Mouse (Mus musculus): ENCODE measurements around the gene Sv2c.

Sv2c gene

GRCm38 (mm10) chr13:96132401-96132816 is at the start of gene Sv2c:
Gene Sv2c, minus strand, starts transcription at chr13:96132577.
- 2% methylated on average over 43 of the region's 44 CpGs for WGBS

- whole genome bisulfite sequencing, result 72% methylated on average over 13 of the region's 13 CpGs
Observed at GRCm38 (mm10) chr13:96180671-96181161, 48.3 kb upstream of the Sv2c start.

- 19% methylated on average over 8 of the region's 8 CpGs for WGBS
Observed at GRCm38 (mm10) chr13:96175591-96176212, 43.3 kb upstream of the Sv2c start.

GRCm38 (mm10) chr13:96173686-96174085 is 41.3 kb upstream of the Sv2c start:
- WGBS, result 72% methylated on average over 3 of the region's 3 CpGs

GRCm38 (mm10) chr13:96172290-96172689 is 39.9 kb upstream of the Sv2c start:
- 52% methylated on average over 3 of the region's 3 CpGs for WGBS

- WGBS, result 20% methylated on average over 11 of the region's 11 CpGs
Observed at GRCm38 (mm10) chr13:96168991-96169665, 36.8 kb upstream of the Sv2c start.

GRCm38 (mm10) chr13:96166593-96166992 is 34.2 kb upstream of the Sv2c start:
- WGBS, result 56% methylated on average over 2 of the region's 2 CpGs

- WGBS, result 8% methylated on average over 28 of the region's 28 CpGs
Observed at GRCm38 (mm10) chr13:96133363-96134100, 1.2 kb upstream of the Sv2c start.

- WGBS, result under 1% methylated on average over 15 of the region's 15 CpGs
Observed at GRCm38 (mm10) chr13:96132833-96133232, 456 bp upstream of the Sv2c start.

GRCm38 (mm10) chr13:96131911-96132310 is 466 bp downstream of the Sv2c start:
- under 1% methylated on average over 19 of the region's 19 CpGs for WGBS

- 1% methylated on average over 29 of the region's 30 CpGs for WGBS
Observed at GRCm38 (mm10) chr13:96131050-96131449, 1.3 kb downstream of the Sv2c start.

- 88% methylated on average over 3 of the region's 3 CpGs for WGBS
Observed at GRCm38 (mm10) chr13:96129081-96129480, 3.3 kb downstream of the Sv2c start.

- WGBS, result 64% methylated on average over 6 of the region's 6 CpGs
Observed at GRCm38 (mm10) chr13:96126669-96127068, 5.7 kb downstream of the Sv2c start.

GRCm38 (mm10) chr13:96125011-96125410 is 7.4 kb downstream of the Sv2c start:
- WGBS, result 80% methylated on average over 5 of the region's 5 CpGs

- WGBS, result 89% methylated on average over 2 of the region's 2 CpGs
Observed at GRCm38 (mm10) chr13:96112711-96113110, 19.7 kb downstream of the Sv2c start.

- WGBS, result 67% methylated on average over 3 of the region's 3 CpGs
Observed at GRCm38 (mm10) chr13:96110767-96111166, 21.6 kb downstream of the Sv2c start.

GRCm38 (mm10) chr13:96106367-96106766 is 26.0 kb downstream of the Sv2c start:
- WGBS, result 92% methylated on average over 4 of the region's 4 CpGs

- WGBS, result 77% methylated on average over 4 of the region's 4 CpGs
Observed at GRCm38 (mm10) chr13:96090929-96091328, 41.4 kb downstream of the Sv2c start.

GRCm38 (mm10) chr13:96085581-96086302 is 46.6 kb downstream of the Sv2c start:
- 93% methylated on average over 7 of the region's 7 CpGs for WGBS

- WGBS, result 94% methylated on average over 1 of the region's 1 CpGs
Observed at GRCm38 (mm10) chr13:96081754-96082153, 50.6 kb downstream of the Sv2c start, which contains the start of gene Gm17190. Gene Gm17190, plus strand, starts transcription at chr13:96082054.

- WGBS, result 91% methylated on average over 3 of the region's 3 CpGs
Observed at GRCm38 (mm10) chr13:96081276-96081675, 51.1 kb downstream of the Sv2c start, which contains the start of gene Gm20075. Gene Gm20075, minus strand, starts transcription at chr13:96081376.

- 45% methylated on average over 8 of the region's 8 CpGs for WGBS
Observed at GRCm38 (mm10) chr13:96073555-96073954, 58.8 kb downstream of the Sv2c start.

Data from cerebral cortex, adult 2 months (tissue).